Mouse (Mus musculus): ENCODE results near the gene Gmppb. TPM values are rescaled to one million over a fixed set of nuclear protein-coding genes. Genes with fewer than 3 reads are reported as not detected.
A peak's percentile ranks its signal among the peaks of the same experiment; 100 is the strongest.

Gene Gmppb
- polyA plus RNA-seq, 1 experiment, result 8.2 TPM

GRCm38 (mm10) chr9:108082988-108083431 is 34.0 kb downstream of the Gmppb start, which contains the start of gene Rnf123:
Gene Rnf123, minus strand, starts transcription at chr9:108083346.
- Histone ChIP-seq H3K27ac (replicated peaks; ENCODE audit: low read depth, low read length) (no peak within 1 kb of the TSS), H3K4me3 (ENCODE audit: insufficient read depth, low read depth, low read length) (no peak within 1 kb of the TSS), H3K4me1 (ENCODE audit: control insufficient read depth, insufficient read depth, insufficient read length, low read length) (peaks cover 5% of the 10 kb centered on the region; the same call in 1 of the 2 replicates)

GRCm38 (mm10) chr9:108083561-108083960 is 34.5 kb downstream of the Gmppb start:
- Histone ChIP-seq H3K27ac (replicated peaks; ENCODE audit: low read depth, low read length) (no peak overlapping the region), H3K4me3 (ENCODE audit: insufficient read depth, low read depth, low read length) (no peak overlapping the region), H3K4me1 (ENCODE audit: control insufficient read depth, insufficient read depth, insufficient read length, low read length) (no peaks in the 10 kb centered on the region)

- no peak overlapping the region for H3K27ac ChIP-seq (replicated peaks; ENCODE audit: low read depth, low read length)
- no peaks in the 10 kb centered on the region for H3K4me1 ChIP-seq (ENCODE audit: control insufficient read depth, insufficient read depth, insufficient read length, low read length)
- no peak overlapping the region for H3K4me3 ChIP-seq (ENCODE audit: insufficient read depth, low read depth, low read length)
These were observed 36.2 kb downstream of the Gmppb start for GRCm38 (mm10) chr9:108085261-108085660.

DNA sequence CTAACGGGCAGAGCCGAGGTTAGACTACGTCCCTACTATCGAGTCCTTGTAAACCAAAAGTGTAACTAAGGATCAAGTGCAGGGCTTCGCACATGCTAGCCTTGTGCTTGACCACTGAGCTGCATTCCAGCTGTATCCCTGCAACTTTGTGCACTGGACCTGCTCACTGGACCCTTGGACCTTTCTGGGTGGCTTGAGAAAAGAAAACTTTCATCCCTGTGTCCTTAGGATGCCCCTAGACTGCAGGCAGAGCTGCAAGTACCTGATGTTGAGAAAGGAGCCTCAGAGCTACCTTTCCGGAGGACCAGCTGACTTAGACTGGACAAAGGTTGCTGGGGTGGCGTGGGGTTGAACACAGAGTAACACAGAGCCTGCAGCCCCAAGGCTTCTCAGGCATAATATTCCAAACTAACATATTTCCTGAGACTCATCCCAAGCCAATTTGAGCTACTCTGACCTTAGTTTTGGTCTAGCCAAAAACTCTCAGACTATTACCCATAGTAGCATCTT is 41.6 kb downstream of the Gmppb start:
- H3K27ac ChIP-seq (replicated peaks; ENCODE audit: low read depth, low read length), result no peak overlapping the region
- no peak overlapping the region for H3K4me3 ChIP-seq (ENCODE audit: insufficient read depth, low read depth, low read length)
- no peaks in the 10 kb centered on the region; the same call in 1 of the 2 replicates for H3K4me1 ChIP-seq (ENCODE audit: control insufficient read depth, insufficient read depth, insufficient read length, low read length)

DNA sequence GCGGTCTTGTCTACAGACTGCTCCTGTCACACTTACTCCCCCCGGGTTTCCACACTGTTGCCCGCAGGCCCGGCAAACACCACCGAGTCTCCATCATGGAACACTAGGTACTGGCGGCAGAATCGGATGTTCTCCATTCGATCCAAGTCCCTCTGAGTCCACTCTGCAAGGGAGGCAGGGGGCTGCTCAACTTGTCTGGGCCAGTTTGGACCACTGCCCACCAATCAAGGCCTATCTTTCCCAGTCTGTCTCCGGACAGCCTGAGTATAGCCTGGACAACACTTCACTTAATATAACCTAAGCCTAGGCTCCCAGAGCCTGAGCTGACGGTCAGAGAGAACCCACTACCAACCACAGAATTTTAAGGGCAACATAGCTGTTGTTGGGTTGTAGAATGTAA is 44.5 kb downstream of the Gmppb start:
- H3K27ac ChIP-seq (replicated peaks; ENCODE audit: low read depth, low read length), result no peak overlapping the region
- peak overlapping the region; percentile 80 for H3K4me3 ChIP-seq (ENCODE audit: insufficient read depth, low read depth, low read length)
- H3K4me1 ChIP-seq (ENCODE audit: control insufficient read depth, insufficient read depth, insufficient read length, low read length), result no peaks in the 10 kb centered on the region; the same call in 1 of the 2 replicates

DNA sequence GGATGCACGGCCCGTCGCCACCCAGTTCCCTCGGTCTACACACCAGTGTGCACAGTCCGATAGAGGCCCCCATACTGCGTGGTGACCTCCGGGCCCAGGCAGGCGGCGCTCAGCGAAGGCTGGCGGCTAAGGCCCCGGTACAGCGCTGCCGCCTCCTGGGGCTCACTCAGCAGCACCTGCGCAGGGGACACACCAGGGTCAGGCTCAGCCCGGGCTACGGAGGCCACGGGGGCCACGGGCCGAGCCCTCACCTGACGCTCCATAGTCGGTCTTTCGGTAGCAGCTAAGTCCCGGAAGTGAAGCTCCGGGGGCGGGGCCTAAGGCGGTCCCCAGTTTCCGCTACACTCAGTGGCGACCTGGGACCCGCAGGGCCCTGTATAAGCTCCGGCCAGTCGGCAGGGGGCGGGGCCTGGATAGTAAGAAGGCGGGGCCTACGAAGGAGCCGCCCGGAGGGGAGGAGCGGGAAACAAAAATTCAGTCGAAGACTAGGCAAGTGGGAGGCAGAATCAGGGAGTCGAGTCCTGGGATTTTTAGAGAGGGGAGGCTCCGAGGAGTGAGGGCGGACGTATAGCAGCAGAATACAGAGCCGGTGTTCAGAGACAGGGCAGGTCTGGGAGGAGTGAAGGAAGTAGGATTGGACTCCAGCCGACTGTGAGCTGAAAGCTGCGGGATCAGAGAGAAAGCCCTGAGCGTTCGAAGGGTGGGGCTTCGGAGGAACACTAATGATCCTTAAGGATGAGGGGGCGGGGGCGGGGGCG is 45.3 kb downstream of the Gmppb start, which contains the start of gene Apeh:
Apeh (minus strand) TSS at position 423 of the 758 bp plus-strand sequence.
- peak within 1 kb of the TSS; percentile 80 for H3K4me3 ChIP-seq (ENCODE audit: insufficient read depth, low read depth, low read length)
- H3K4me1 ChIP-seq (ENCODE audit: control insufficient read depth, insufficient read depth, insufficient read length, low read length), result no peaks in the 10 kb centered on the region; the same call in 1 of the 2 replicates
- H3K27ac ChIP-seq (replicated peaks; ENCODE audit: low read depth, low read length), result peak within 1 kb of the TSS; percentile 58; the same call in 1 of the 2 replicates

- Histone ChIP-seq H3K27ac (replicated peaks; ENCODE audit: low read depth, low read length) (no peak overlapping the region), H3K4me1 (ENCODE audit: control insufficient read depth, insufficient read depth, insufficient read length, low read length) (no peaks in the 10 kb centered on the region; the same call in 1 of the 2 replicates), H3K4me3 (ENCODE audit: insufficient read depth, low read depth, low read length) (peak overlapping the region; percentile 63)
These were observed 46.0 kb downstream of the Gmppb start for GRCm38 (mm10) chr9:108094998-108095411.

DNA sequence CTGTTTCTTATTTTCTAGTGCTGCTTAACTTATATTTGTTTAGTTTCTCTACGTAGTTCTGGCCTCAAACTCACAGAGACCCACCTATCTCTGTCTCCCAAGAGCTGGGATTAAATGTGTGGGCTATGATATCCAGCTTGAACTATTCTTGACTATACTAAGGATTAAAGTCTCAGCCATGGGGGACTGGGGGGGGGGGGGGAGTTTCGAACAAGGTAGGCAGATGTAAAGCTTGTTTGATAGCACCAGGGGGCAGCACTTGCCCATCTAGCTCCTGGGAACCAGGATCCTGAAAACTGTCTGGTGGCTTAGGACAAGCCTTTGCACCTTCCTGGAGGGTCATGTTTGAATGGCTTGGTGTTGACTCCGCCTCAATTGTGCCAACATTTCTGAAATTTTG is 46.5 kb downstream of the Gmppb start:
- no peak overlapping the region for H3K27ac ChIP-seq (replicated peaks; ENCODE audit: low read depth, low read length)
- no peaks in the 10 kb centered on the region; the same call in 1 of the 2 replicates for H3K4me1 ChIP-seq (ENCODE audit: control insufficient read depth, insufficient read depth, insufficient read length, low read length)
- H3K4me3 ChIP-seq (ENCODE audit: insufficient read depth, low read depth, low read length), result peak overlapping the region; percentile 63; the same call in 1 of the 2 replicates

- Histone ChIP-seq H3K4me1 (ENCODE audit: control insufficient read depth, insufficient read depth, insufficient read length, low read length) (no peaks in the 10 kb centered on the region; the same call in 1 of the 2 replicates), H3K27ac (replicated peaks; ENCODE audit: low read depth, low read length) (no peak overlapping the region), H3K4me3 (ENCODE audit: insufficient read depth, low read depth, low read length) (no peak overlapping the region)
These were observed 47.1 kb downstream of the Gmppb start for GRCm38 (mm10) chr9:108095949-108096712.

- Histone ChIP-seq H3K27ac (replicated peaks; ENCODE audit: low read depth, low read length) (no peak overlapping the region), H3K4me1 (ENCODE audit: control insufficient read depth, insufficient read depth, insufficient read length, low read length) (no peaks in the 10 kb centered on the region), H3K4me3 (ENCODE audit: insufficient read depth, low read depth, low read length) (no peak overlapping the region)
These were observed 50.6 kb downstream of the Gmppb start for GRCm38 (mm10) chr9:108099619-108100018.

Other genes with a start within 250 kb of the Gmppb start
- 17.6 and 20.0 TPM in 2 replicates for gene Rbm6, start 176.0 kb upstream of the Gmppb start, polyA plus RNA-seq (2012; ENCODE audit: insufficient read depth, insufficient read length, missing spikeins)
- 12.6 and 14.3 TPM in 2 replicates for gene Mon1a, start 161.1 kb upstream of the Gmppb start, polyA plus RNA-seq (2012; ENCODE audit: insufficient read depth, insufficient read length, missing spikeins)
- gene Mst1r, start 142.4 kb upstream of the Gmppb start, polyA plus RNA-seq (2012; ENCODE audit: insufficient read depth, insufficient read length, missing spikeins), result 0.36 and 1.4 TPM in 2 replicates
- gene Actl11, start 120.8 kb upstream of the Gmppb start, polyA plus RNA-seq (2012; ENCODE audit: insufficient read depth, insufficient read length, missing spikeins), result not detected in 2 replicates
- gene Camkv, start 113.6 kb upstream of the Gmppb start, polyA plus RNA-seq (2012; ENCODE audit: insufficient read depth, insufficient read length, missing spikeins), result not detected in 2 replicates
- not detected in 2 replicates for gene Traip, start 99.1 kb upstream of the Gmppb start, polyA plus RNA-seq (2012; ENCODE audit: insufficient read depth, insufficient read length, missing spikeins)
- gene Uba7, start 73.7 kb upstream of the Gmppb start, polyA plus RNA-seq (2012; ENCODE audit: insufficient read depth, insufficient read length, missing spikeins), result 7.0 and 13.8 TPM in 2 replicates
- gene Gm20661, start 66.2 kb upstream of the Gmppb start, polyA plus RNA-seq (2012; ENCODE audit: insufficient read depth, insufficient read length, missing spikeins), result not detected in 2 replicates
- gene Inka1, start 63.4 kb upstream of the Gmppb start, polyA plus RNA-seq (2012; ENCODE audit: insufficient read depth, insufficient read length, missing spikeins), result 5.1 and 5.5 TPM in 2 replicates
- not detected in 2 replicates for gene Cdhr4, start 56.7 kb upstream of the Gmppb start, polyA plus RNA-seq (2012; ENCODE audit: insufficient read depth, insufficient read length, missing spikeins)
- gene Gm20662, start 52.9 kb upstream of the Gmppb start, polyA plus RNA-seq (2012; ENCODE audit: insufficient read depth, insufficient read length, missing spikeins), result not detected in 2 replicates
- gene Ip6k1, start 46.7 kb upstream of the Gmppb start, polyA plus RNA-seq (2012; ENCODE audit: insufficient read depth, insufficient read length, missing spikeins), result 14.7 and 20.7 TPM in 2 replicates
- gene Amigo3, start 3.9 kb downstream of the Gmppb start, polyA plus RNA-seq (2012; ENCODE audit: insufficient read depth, insufficient read length, missing spikeins), result 0.40 and 0.88 TPM in 2 replicates
- not detected in 2 replicates for gene Mst1, start 31.2 kb downstream of the Gmppb start, polyA plus RNA-seq (2012; ENCODE audit: insufficient read depth, insufficient read length, missing spikeins)
- 40.0 TPM in 2 replicates for gene Rnf123, start 34.1 kb downstream of the Gmppb start, polyA plus RNA-seq (2012; ENCODE audit: insufficient read depth, insufficient read length, missing spikeins)
- 41.1 and 58.6 TPM in 2 replicates for gene Apeh, start 45.4 kb downstream of the Gmppb start, polyA plus RNA-seq (2012; ENCODE audit: insufficient read depth, insufficient read length, missing spikeins)
- 0.24 and 0.29 TPM in 2 replicates for gene Bsn, start 141.1 kb downstream of the Gmppb start, polyA plus RNA-seq (2012; ENCODE audit: insufficient read depth, insufficient read length, missing spikeins)
- gene Dag1, start 214.7 kb downstream of the Gmppb start, polyA plus RNA-seq (2012; ENCODE audit: insufficient read depth, insufficient read length, missing spikeins), result 116 and 133 TPM in 2 replicates
- 21.6 and 23.1 TPM in 2 replicates for gene Nicn1, start 241.2 kb downstream of the Gmppb start, polyA plus RNA-seq (2012; ENCODE audit: insufficient read depth, insufficient read length, missing spikeins)
- 2.0 and 2.8 TPM in 2 replicates for gene Amt, start 247.6 kb downstream of the Gmppb start, polyA plus RNA-seq (2012; ENCODE audit: insufficient read depth, insufficient read length, missing spikeins)